Mouse (Mus musculus) testis, adult 2 months (tissue): Measurements from ENCODE around the gene Abtb1.

ENCODE experiments used
- CTCF ChIP-seq: fragments of 200-500 bp; IDR thresholded peaks from 2 replicates; pipeline ENCODE4 v1.5.1; 2012; ENCODE audit warnings: low read depth, mild to moderate bottlenecking, inconsistent platforms, low read length, moderate library complexity; ENCODE audit not compliant: control insufficient read depth, insufficient read depth, insufficient replicate concordance
- POLR2A ChIP-seq: fragments of 200-500 bp; IDR thresholded peaks from 2 replicates; pipeline ENCODE4 v1.6.1; 2012; ENCODE audit warnings: low read depth, mild to moderate bottlenecking, inconsistent platforms, low read length, moderate library complexity; ENCODE audit not compliant: control insufficient read depth

- TF ChIP-seq CTCF (no peak), POLR2A (no peak)
Observed at GRCm38 (mm10) chr6:88816913-88817312, 24.9 kb downstream of the Abtb1 start.
